Comparison of ENCODE assay signal across 7 mouse cellular contexts in genomic region chr17:79052088-79052812, GRCm38 (mm10). TPM values are rescaled to one million over a fixed set of nuclear protein-coding genes. Genes with fewer than 3 reads are reported as not detected.
DNase-seq lines count a peak whose midpoint lies in the region; ATAC-seq and TF ChIP-seq lines count a peak whose summit lies in the region.

No protein-coding gene starts in this region.

- peaks cover 2% of the 10 kb centered on the region; the same call in 1 of the 2 replicates for H3K27me3 ChIP-seq in embryonic facial prominence, embryonic 11.5 days (ENCODE audit: control insufficient read depth, insufficient read depth, low read length)
- peaks cover 20% of the 10 kb centered on the region for H3K27me3 ChIP-seq in limb, embryonic 14.5 days (ENCODE audit: control insufficient read depth, insufficient read depth, low read length)
- H3K27me3 ChIP-seq in midbrain, embryonic 15.5 days (replicated peaks), result no peaks in the 10 kb centered on the region

- no peaks in the 10 kb centered on the region for H3K9me3 ChIP-seq in embryonic facial prominence, embryonic 11.5 days (replicated peaks; ENCODE audit: control insufficient read depth, low read length)
- no peaks in the 10 kb centered on the region for H3K9me3 ChIP-seq in limb, embryonic 14.5 days (ENCODE audit: control insufficient read depth, low read length)
- H3K9me3 ChIP-seq in midbrain, embryonic 15.5 days, result no peaks in the 10 kb centered on the region

- under 1% methylated on average over 45 of the region's 45 CpGs for WGBS in embryonic facial prominence, embryonic 11.5 days
- WGBS in limb, embryonic 14.5 days, result under 1% methylated on average over 45 of the region's 45 CpGs
- under 1% methylated on average over 40 of the region's 45 CpGs for WGBS in midbrain, embryonic 15.5 days

- H3K4me2 ChIP-seq in embryonic facial prominence, embryonic 11.5 days (ENCODE audit: low read depth, low read length), result peak overlapping the region; percentile 98
- H3K4me2 ChIP-seq in limb, embryonic 14.5 days (replicated peaks; ENCODE audit: low read depth, low read length, severe bottlenecking), result peak overlapping the region; percentile 100
- peak overlapping the region; percentile 91 for H3K4me2 ChIP-seq in midbrain, embryonic 15.5 days

- TF ChIP-seq POLR2A in limb, embryonic 14.5 days (IDR thresholded peaks at IDR 0.05; ENCODE audit: borderline replicate concordance, extremely low read depth, insufficient read depth, insufficient read length), result no peak

- peak overlapping the region; percentile 51 for H3K9ac ChIP-seq in embryonic facial prominence, embryonic 11.5 days (replicated peaks; ENCODE audit: low read length)
- H3K9ac ChIP-seq in limb, embryonic 14.5 days (ENCODE audit: low read depth, low read length, severe bottlenecking), result peak overlapping the region; percentile 51
- peak overlapping the region; percentile 78 for H3K9ac ChIP-seq in midbrain, embryonic 15.5 days

- peak; percentile 76 to 82 for DNase-seq in adrenal gland, postnatal 36 days
- DNase-seq in embryonic facial prominence, embryonic 11.5 days (ENCODE audit: low spot score), result peak; percentile 66
- peak; percentile 34 for DNase-seq in heart, adult 8-10 months (ENCODE audit: low spot score)
- DNase-seq in kidney, adult 8-10 months, result peak; percentile 26 to 51
- DNase-seq in limb, embryonic 14.5 days (ENCODE audit: low spot score), result peak; percentile 30
- peak; percentile 6 to 9 for DNase-seq in spleen, postnatal 14 days (ENCODE audit: low spot score in 2 of 2)

- H3K27ac ChIP-seq in embryonic facial prominence, embryonic 11.5 days (replicated peaks; ENCODE audit: low read depth, low read length), result no peak overlapping the region
- H3K27ac ChIP-seq in limb, embryonic 14.5 days (replicated peaks; ENCODE audit: low read depth, low read length), result no peak overlapping the region
- H3K27ac ChIP-seq in midbrain, embryonic 15.5 days, result peak overlapping the region; percentile 85

- H3K4me3 ChIP-seq in embryonic facial prominence, embryonic 11.5 days (ENCODE audit: low read depth, low read length), result peak overlapping the region; percentile 56
- peak overlapping the region; percentile 56 for H3K4me3 ChIP-seq in limb, embryonic 14.5 days (replicated peaks; ENCODE audit: low read length)
- peak overlapping the region; percentile 90 for H3K4me3 ChIP-seq in midbrain, embryonic 15.5 days

- ATAC-seq in embryonic facial prominence, embryonic 11.5 days (replicated peaks; ENCODE audit: insufficient number of reproducible peaks, low FRiP score, low TSS enrichment, low read depth), result peak; percentile 89
- peak; percentile 73 for ATAC-seq in limb, embryonic 14.5 days (ENCODE audit: low FRiP score, low read depth)
- ATAC-seq in midbrain, embryonic 15.5 days (replicated peaks), result peak; percentile 96

- H3K36me3 ChIP-seq in embryonic facial prominence, embryonic 11.5 days (replicated peaks; ENCODE audit: control insufficient read depth, insufficient read depth, low read depth, low read length), result no peaks in the 10 kb centered on the region
- H3K36me3 ChIP-seq in limb, embryonic 14.5 days (ENCODE audit: control insufficient read depth, insufficient read depth, low read length), result no peaks in the 10 kb centered on the region
- no peaks in the 10 kb centered on the region for H3K36me3 ChIP-seq in midbrain, embryonic 15.5 days (replicated peaks)

- H3K4me1 ChIP-seq in embryonic facial prominence, embryonic 11.5 days (ENCODE audit: control insufficient read depth, insufficient read depth, low read length), result no peaks in the 10 kb centered on the region
- peaks cover 9% of the 10 kb centered on the region; the same call in 1 of the 2 replicates for H3K4me1 ChIP-seq in limb, embryonic 14.5 days (ENCODE audit: control insufficient read depth, insufficient read depth, low read length)
- peaks cover 9% of the 10 kb centered on the region for H3K4me1 ChIP-seq in midbrain, embryonic 15.5 days

RNA-seq across cellular contexts. Expression of gene Qpct, which starts 0.5 kb away (rescaled TPM):
- 1 to 10 TPM; 8.1 to 8.2 TPM for total RNA-seq in adrenal gland, postnatal 36 days (2021)
- 7.3 and 8.4 TPM in 2 replicates for polyA plus RNA-seq in embryonic facial prominence, embryonic 11.5 days (2014; fragmentation: Nextera tagmentation; extraction: Ambion mirVana)
- 1 to 10 TPM; 3.7 to 4.7 (median 4.5) TPM for total RNA-seq in heart, adult 8-10 months (2022)
- polyA plus RNA-seq in limb, embryonic 14.5 days (2012; rRNA removed), result 5.1 and 5.9 TPM in 2 replicates
- polyA plus RNA-seq in limb, embryonic 14.5 days (2014; fragmentation: Nextera tagmentation; extraction: Ambion mirVana), result 8.6 and 8.8 TPM in 2 replicates
- polyA plus RNA-seq in midbrain, embryonic 15.5 days (2015; fragmentation: Nextera tagmentation; extraction: Ambion mirVana), result 17.9 and 19.7 TPM in 2 replicates

RNA-seq across cellular contexts. Expression of gene Prkd3, which starts 31.6 kb away (rescaled TPM):
- 10 to 100 TPM; 26.0 to 32.2 TPM for total RNA-seq in adrenal gland, postnatal 36 days (2021)
- 53.9 and 58.7 TPM in 2 replicates for polyA plus RNA-seq in embryonic facial prominence, embryonic 11.5 days (2014; fragmentation: Nextera tagmentation; extraction: Ambion mirVana)
- total RNA-seq in heart, adult 8-10 months (2022), result 10 to 100 TPM; 14.2 to 15.5 (median 14.9) TPM
- 35.5 and 38.5 TPM in 2 replicates for polyA plus RNA-seq in limb, embryonic 14.5 days (2012; rRNA removed)
- 43.2 and 48.2 TPM in 2 replicates for polyA plus RNA-seq in limb, embryonic 14.5 days (2014; fragmentation: Nextera tagmentation; extraction: Ambion mirVana)
- polyA plus RNA-seq in midbrain, embryonic 15.5 days (2015; fragmentation: Nextera tagmentation; extraction: Ambion mirVana), result 11.2 and 11.8 TPM in 2 replicates

Comparison
In these comparisons a context has a peak if more than half of its experiments do, and no peak if none do; other contexts are left out.
1. DNase-seq: peak in every context shown above with its lines; median percentile 79 in adrenal gland, postnatal 36 days; 66 in embryonic facial prominence, embryonic 11.5 days; 38 in kidney, adult 8-10 months; 34 in heart, adult 8-10 months; 30 in limb, embryonic 14.5 days; 8 in spleen, postnatal 14 days.